Mouse (Mus musculus) midbrain, embryonic 16.5 days (tissue): ENCODE results near the gene Zfp212. TPM values are rescaled to one million over a fixed set of nuclear protein-coding genes. Genes with fewer than 3 reads are reported as not detected.
"Not testable (repeated sequence)": the region's sequence is repeated elsewhere in the genome, so short reads cannot be mapped to it uniquely, and the experiment has no call there.

Experiments
- ATAC-seq: fragments of 200-750 bp; cut with Nextera tagmentation; 2 replicates; pipeline ENCODE4 v1.8.0; 2017; ENCODE audit warnings: moderate TSS enrichment
- H3K27ac ChIP-seq: fragments of 300-500 bp; sonication (generic); 2 replicates; pipeline ENCODE4 v1.5.1; 2014; ENCODE audit warnings: mild to moderate bottlenecking, low read length, mixed read lengths
- H3K27me3 ChIP-seq: fragments of 300-500 bp; sonication (generic); 2 replicates; pipeline ENCODE4 v1.6.1; 2014; ENCODE audit warnings: low read depth, low read length, mixed read lengths; ENCODE audit not compliant: control insufficient read depth, insufficient read depth
- H3K36me3 ChIP-seq: fragments of 300-500 bp; sonication (generic); 2 replicates; pipeline ENCODE4 v1.6.1; 2014; ENCODE audit warnings: mild to moderate bottlenecking, low read length, moderate library complexity, mixed read lengths; ENCODE audit not compliant: control insufficient read depth, insufficient read depth
- H3K4me1 ChIP-seq: fragments of 300-500 bp; sonication (generic); 2 replicates; pipeline ENCODE4 v1.6.1; 2014; ENCODE audit warnings: mild to moderate bottlenecking, low read length, mixed read lengths; ENCODE audit not compliant: control insufficient read depth, insufficient read depth
- H3K4me2 ChIP-seq: fragments of 300-500 bp; sonication (generic); 2 replicates; pipeline ENCODE4 v1.6.1; 2014; ENCODE audit warnings: mild to moderate bottlenecking, low read length, mixed read lengths
- H3K4me3 ChIP-seq: fragments of 300-500 bp; sonication (generic); 2 replicates; pipeline ENCODE4 v1.5.1; 2014; ENCODE audit warnings: low read depth, mild to moderate bottlenecking, low read length, moderate library complexity, mixed read lengths
- H3K9ac ChIP-seq: fragments of 300-500 bp; sonication (generic); 2 replicates; pipeline ENCODE4 v1.6.1; 2014; ENCODE audit warnings: low read depth, low read length, mixed read lengths
- H3K9me3 ChIP-seq: fragments of 300-500 bp; sonication (generic); replicated peaks from 2 replicates; pipeline ENCODE4 v1.6.1; 2014; ENCODE audit warnings: mild to moderate bottlenecking, low read length, mixed read lengths; ENCODE audit not compliant: control insufficient read depth, poor library complexity, severe bottlenecking
- WGBS: fragments of 180-500 bp; shearing (Covaris S2); extraction: QIAGEN DNeasy Blood & Tissue Kit; methylation state at CpG from one replicate; pipeline ENCODE4 v1.1.7; 2014; 5-methylcytosine and 5-hydroxymethylcytosine counted together
- polyA plus RNA-seq: library from polyadenylated mRNA; unstranded; fragments of >200 nt; fragmentation: Nextera tagmentation; extraction: Ambion mirVana; gene quantifications from 2 replicates; pipeline ENCODE4 v1.2.1, GENCODE M21; 2015

Zfp212 gene
- polyA plus RNA-seq, 1 experiment from 2014 or later, result 17.7 TPM

GRCm38 (mm10) chr6:47954425-47954824 is 34.1 kb downstream of the Zfp212 start:
- 94% methylated on average over 3 of the region's 3 CpGs for WGBS
- no peak overlapping the region for H3K27ac ChIP-seq
- H3K27me3 ChIP-seq, result no peaks in the 10 kb centered on the region
- peak overlapping the region; percentile 84 for H3K4me2 ChIP-seq
- no peaks in the 10 kb centered on the region for H3K9me3 ChIP-seq
- peak overlapping the region; percentile 78 for H3K4me3 ChIP-seq
- H3K9ac ChIP-seq, result peak overlapping the region; percentile 20; the same call in 1 of the 2 replicates
- H3K36me3 ChIP-seq, result peaks cover 14% of the 10 kb centered on the region
- H3K4me1 ChIP-seq, result peaks cover 20% of the 10 kb centered on the region
- no peak for ATAC-seq

GRCm38 (mm10) chr6:47957816-47958215 is 37.5 kb downstream of the Zfp212 start:
- Histone ChIP-seq H3K9ac (no peak overlapping the region), H3K27ac (no peak overlapping the region), H3K4me1 (peaks cover 17% of the 10 kb centered on the region), H3K4me2 (no peak overlapping the region), H3K9me3 (no peaks in the 10 kb centered on the region), H3K36me3 (peaks cover 27% of the 10 kb centered on the region), H3K4me3 (no peak overlapping the region), H3K27me3 (no peaks in the 10 kb centered on the region)
- ATAC-seq, result no peak

- 90% methylated on average over 6 of the region's 6 CpGs for WGBS
- Histone ChIP-seq H3K4me3 (no peak overlapping the region), H3K4me1 (no peaks in the 10 kb centered on the region), H3K27me3 (no peaks in the 10 kb centered on the region), H3K36me3 (peaks cover 47% of the 10 kb centered on the region), H3K4me2 (no peak overlapping the region), H3K9me3 (no peaks in the 10 kb centered on the region), H3K9ac (no peak overlapping the region), H3K27ac (no peak overlapping the region)
- no peak for ATAC-seq
Observed at GRCm38 (mm10) chr6:47960685-47961421, 40.6 kb downstream of the Zfp212 start.

- no peak overlapping the region for H3K9ac ChIP-seq
- H3K36me3 ChIP-seq, result peaks cover 47% of the 10 kb centered on the region
- H3K27ac ChIP-seq, result no peak overlapping the region
- H3K9me3 ChIP-seq, result no peaks in the 10 kb centered on the region
- H3K27me3 ChIP-seq, result no peaks in the 10 kb centered on the region
- no peak overlapping the region for H3K4me2 ChIP-seq
- H3K4me1 ChIP-seq, result no peaks in the 10 kb centered on the region
- WGBS, result 84% methylated on average over 7 of the region's 7 CpGs
- H3K4me3 ChIP-seq, result no peak overlapping the region
- ATAC-seq, result no peak
Observed at GRCm38 (mm10) chr6:47963051-47963450, 42.8 kb downstream of the Zfp212 start.

- WGBS, result 70% methylated on average over 1 of the region's 1 CpGs
- H3K36me3 ChIP-seq, result peaks cover 26% of the 10 kb centered on the region
- H3K9ac ChIP-seq, ATAC-seq, H3K9me3 ChIP-seq, H3K4me2 ChIP-seq, H3K27me3 ChIP-seq, H3K4me3 ChIP-seq, H3K27ac ChIP-seq, H3K4me1 ChIP-seq: not testable (repeated sequence)
Observed at GRCm38 (mm10) chr6:47968166-47968565, 47.9 kb downstream of the Zfp212 start.

- Histone ChIP-seq H3K36me3 (no peaks in the 10 kb centered on the region), H3K4me1 (no peaks in the 10 kb centered on the region), H3K27ac (no peak overlapping the region), H3K4me3 (no peak overlapping the region), H3K4me2 (no peak overlapping the region), H3K27me3 (no peaks in the 10 kb centered on the region), H3K9ac (no peak overlapping the region), H3K9me3 (no peaks in the 10 kb centered on the region)
- 90% methylated on average over 1 of the region's 1 CpGs for WGBS
- no peak for ATAC-seq
Observed at GRCm38 (mm10) chr6:47974599-47974998, 54.3 kb downstream of the Zfp212 start.

GRCm38 (mm10) chr6:47978897-47979368 is 58.7 kb downstream of the Zfp212 start:
- H3K9ac ChIP-seq, result no peak overlapping the region
- WGBS, result 18% methylated on average over 6 of the region's 6 CpGs
- no peaks in the 10 kb centered on the region for H3K4me1 ChIP-seq
- no peaks in the 10 kb centered on the region for H3K27me3 ChIP-seq
- no peaks in the 10 kb centered on the region for H3K36me3 ChIP-seq
- H3K4me3 ChIP-seq, result no peak overlapping the region
- H3K27ac ChIP-seq, result no peak overlapping the region
- H3K4me2 ChIP-seq, result no peak overlapping the region
- no peaks in the 10 kb centered on the region for H3K9me3 ChIP-seq
- ATAC-seq, result peak; percentile 85

Other genes with a start within 250 kb of the Zfp212 start
- gene Pdia4, start 107.0 kb upstream of the Zfp212 start, polyA plus RNA-seq, result 147 and 150 TPM in 2 replicates
- gene Zfp786, start 89.6 kb upstream of the Zfp212 start, polyA plus RNA-seq, result 19.5 and 20.9 TPM in 2 replicates
- 18.9 and 19.6 TPM in 2 replicates for gene Zfp398, start 84.8 kb upstream of the Zfp212 start, polyA plus RNA-seq
- gene Zfp282, start 43.3 kb upstream of the Zfp212 start, polyA plus RNA-seq, result 22.8 and 23.8 TPM in 2 replicates
- 25.9 and 26.3 TPM in 2 replicates for gene Zfp956, start 32.9 kb downstream of the Zfp212 start, polyA plus RNA-seq
- 14.1 TPM in 2 replicates for gene Zfp777, start 128.4 kb downstream of the Zfp212 start, polyA plus RNA-seq
- gene Zfp746, start 166.1 kb downstream of the Zfp212 start, polyA plus RNA-seq, result 16.9 and 18.0 TPM in 2 replicates